Mouse (Mus musculus) CH12.LX (cell line): ENCODE measurements around the gene Olfr631.

Experiments
- CTCF ChIP-seq, 2 experiments: IDR thresholded peaks in 1 of 2; conservative IDR thresholded peaks in 1 of 2; 2 replicates each; pipeline ENCODE4 v1.5.1; 2011 to 2012; ENCODE audit warnings: low read depth in 2 of 2, low read length in 2 of 2, improper control_type of control experiment in 1 of 2, inconsistent platforms in 1 of 2, mild to moderate bottlenecking in 1 of 2, moderate library complexity in 1 of 2
- EP300 ChIP-seq: IDR thresholded peaks from 2 replicates; pipeline ENCODE4 v1.6.1; 2011; ENCODE audit warnings: low read length, improper control_type of control experiment
- JUN ChIP-seq: IDR thresholded peaks from 2 replicates; pipeline ENCODE4 v1.6.1; 2011; ENCODE audit warnings: low read depth, mild to moderate bottlenecking, low read length, improper control_type of control experiment, moderate library complexity; ENCODE audit not compliant: insufficient read depth
- NRF1 ChIP-seq: IDR thresholded peaks from 2 replicates; pipeline ENCODE4 v1.6.1; 2014; ENCODE audit warnings: low read depth, mild to moderate bottlenecking, inconsistent platforms, low read length, improper control_type of control experiment, moderate library complexity
- RCOR1 ChIP-seq: conservative IDR thresholded peaks from 2 replicates; pipeline ENCODE4 v1.6.1; 2012; ENCODE audit warnings: low read depth, mild to moderate bottlenecking, inconsistent platforms, low read length, improper control_type of control experiment

GRCm38 (mm10) chr7:103971782-103972181 is 43.2 kb downstream of the Olfr631 start:
- TF ChIP-seq CTCF (conservative IDR thresholded peaks at IDR 0.05 in 1 of 2, IDR thresholded peaks at IDR 0.05 in 1 of 2; ENCODE audit: low read depth in 2 of 2, low read length in 2 of 2) (no peak), NRF1 (no peak), EP300 (no peak), JUN (no peak), RCOR1 (no peak)
